Mouse (Mus musculus) erythroid progenitor cell, adult 5-6 weeks (primary cell): ENCODE measurements around the gene Mast4. TPM values are rescaled to one million over a fixed set of nuclear protein-coding genes. Genes with fewer than 3 reads are reported as not detected.

Experiments used
- ATAC-seq: replicated peaks from 2 replicates; pipeline ENCODE4 v1.8.0; 2016; ENCODE audit warnings: moderate number of reproducible peaks, mild to moderate bottlenecking, moderate TSS enrichment, inconsistent platforms; ENCODE audit not compliant: poor library complexity, low FRiP score, severe bottlenecking
- total RNA-seq, 2 experiments: library from RNA; stranded (forward) in 1 of 2; stranded (reverse) in 1 of 2; fragments of 150-400 nt in 1 of 2; fragments of 186-747, 209-891 nt in 1 of 2; gene quantifications; 2 replicates each; pipeline versions ENCODE4 v1.2.3 to v1.2.4; 2015 to 2017; ENCODE audit warnings: low replicate concordance in 2 of 2

Mast4 gene
- total RNA-seq, 2 experiments from 2014 or later = 2.5 to 5.5 TPM

GRCm38 (mm10) chr13:103014631-103015030, 319.7 kb downstream of the Mast4 start:
- no peak for ATAC-seq

GRCm38 (mm10) chr13:103014222-103014621, 320.1 kb downstream of the Mast4 start:
- no peak for ATAC-seq

- ATAC-seq = no peak
Measured at GRCm38 (mm10) chr13:103005227-103005626, 329.1 kb downstream of the Mast4 start.

DNA sequence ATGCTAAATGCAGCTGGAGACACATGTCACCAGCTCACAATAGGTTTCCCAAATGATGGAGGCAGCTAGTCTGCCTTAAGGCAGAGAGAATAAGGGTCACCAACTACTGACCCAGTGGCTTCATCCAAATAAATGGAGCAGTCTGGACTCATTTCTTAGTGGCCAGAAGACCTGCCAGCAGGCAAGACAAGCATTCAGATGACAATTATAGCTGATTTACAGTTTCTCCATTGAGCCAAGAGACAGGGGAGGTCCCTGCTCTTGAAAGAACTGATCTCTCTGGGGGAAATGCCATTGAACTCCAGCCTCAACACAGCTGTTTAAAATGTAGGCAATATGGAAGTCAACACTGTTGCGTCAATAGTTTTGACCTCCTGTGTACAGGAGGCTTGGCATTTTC, 332.5 kb downstream of the Mast4 start:
- no peak for ATAC-seq

DNA sequence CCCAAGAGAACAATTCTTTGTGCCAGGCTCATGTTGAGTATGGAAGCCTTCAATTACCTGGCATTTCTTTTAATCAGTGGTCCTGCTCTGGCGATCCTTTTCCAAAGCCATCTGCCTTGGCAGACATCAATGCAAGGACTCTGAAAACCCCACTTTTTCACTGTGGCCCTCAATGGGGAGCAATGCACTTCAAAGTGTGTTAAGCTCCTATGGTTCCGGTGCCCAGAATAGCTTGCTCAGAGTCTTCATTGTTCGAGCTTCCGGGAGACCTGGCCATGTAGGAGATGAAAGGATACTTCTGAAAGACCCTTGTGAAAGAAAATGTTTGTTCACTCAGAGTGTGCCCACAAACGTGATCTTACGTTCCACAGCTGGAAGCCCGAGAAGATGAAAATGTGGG, 333.4 kb downstream of the Mast4 start:
- ATAC-seq = no peak

GRCm38 (mm10) chr13:102994098-102994497, 340.2 kb downstream of the Mast4 start:
- no peak for ATAC-seq

- no peak for ATAC-seq
Measured at GRCm38 (mm10) chr13:102992680-102993423, 341.4 kb downstream of the Mast4 start.

DNA sequence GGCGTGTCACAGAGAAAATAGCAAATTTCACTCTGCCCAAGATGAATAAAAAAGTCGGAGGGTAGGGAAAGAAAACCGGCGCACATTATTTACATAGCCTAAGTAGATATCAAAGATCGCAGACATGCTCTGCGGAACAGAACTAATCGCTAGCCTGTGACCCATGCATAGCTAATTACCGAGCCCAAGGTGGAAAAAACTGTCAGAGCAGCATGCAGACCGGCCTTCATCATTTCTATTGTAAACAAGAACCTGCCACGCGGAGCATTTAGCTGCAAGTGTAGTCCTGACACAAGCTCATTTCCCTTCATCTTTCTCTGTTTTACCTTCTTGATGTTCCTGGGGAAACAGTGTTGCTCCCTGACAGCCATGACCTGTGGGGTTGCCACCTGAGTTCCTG, 342.4 kb downstream of the Mast4 start:
- no peak for ATAC-seq

- no peak for ATAC-seq
Measured at GRCm38 (mm10) chr13:102991196-102991595, 343.1 kb downstream of the Mast4 start.

DNA sequence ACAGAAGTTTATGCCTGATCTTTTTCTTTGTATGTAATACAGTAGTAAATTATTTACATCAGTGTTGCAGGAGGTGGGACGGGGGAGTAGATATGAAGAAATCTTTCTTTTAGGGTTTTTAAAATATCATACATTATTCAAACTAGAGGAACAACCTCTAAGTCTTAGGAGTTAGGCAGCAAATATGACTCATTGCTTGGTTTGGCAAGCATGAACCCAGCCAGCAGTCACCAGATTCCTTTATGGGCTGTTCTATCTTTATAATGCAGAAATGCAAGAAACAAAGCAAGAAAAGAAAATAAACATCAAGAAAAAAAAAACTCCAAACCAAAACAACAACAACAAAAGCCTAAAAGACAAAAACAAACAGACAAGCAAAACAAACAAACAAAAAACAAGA, 344.2 kb downstream of the Mast4 start:
- no peak for ATAC-seq

- ATAC-seq = no peak
Measured at GRCm38 (mm10) chr13:102989616-102990015, 344.7 kb downstream of the Mast4 start.

GRCm38 (mm10) chr13:102988976-102989375, 345.3 kb downstream of the Mast4 start:
- ATAC-seq = no peak

GRCm38 (mm10) chr13:102988251-102988895, 345.9 kb downstream of the Mast4 start:
- ATAC-seq = no peak

DNA sequence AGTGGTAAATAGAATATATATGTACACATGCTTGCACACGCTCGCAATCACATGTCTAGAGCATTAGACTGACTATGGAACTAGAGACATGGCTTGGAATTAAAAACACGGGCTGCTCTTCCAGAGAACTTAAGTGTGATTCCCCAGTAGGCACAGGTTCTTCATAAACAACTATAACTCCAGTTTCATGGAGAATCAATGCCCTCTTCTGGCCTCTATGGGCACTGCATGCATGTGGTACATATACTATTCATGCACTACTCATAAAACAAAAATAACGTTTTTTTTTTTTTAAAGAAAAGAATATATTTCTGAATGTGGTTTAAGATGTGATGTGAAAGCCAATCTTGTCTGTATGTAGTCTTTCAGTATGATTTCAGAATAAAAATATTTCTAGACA, 349.7 kb downstream of the Mast4 start:
- no peak for ATAC-seq

DNA sequence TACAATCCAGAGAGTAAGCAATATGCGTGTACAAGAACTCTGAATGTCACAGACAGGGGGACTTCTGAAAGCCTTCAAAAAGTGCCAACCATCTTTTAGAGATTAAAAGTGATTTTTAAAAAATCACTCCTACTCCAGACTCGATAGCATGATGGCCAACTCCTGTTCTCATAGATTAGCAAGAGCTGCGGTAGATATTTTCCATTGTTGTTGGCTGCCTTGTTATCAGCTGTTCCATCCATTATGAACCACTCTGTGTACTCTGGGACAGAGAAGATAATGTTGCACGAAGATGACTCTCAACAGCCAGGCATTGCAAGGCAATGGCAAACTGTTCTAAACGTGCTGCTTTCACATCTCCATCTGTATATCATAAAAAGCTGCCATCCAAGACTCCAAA, 360.4 kb downstream of the Mast4 start:
- no peak for ATAC-seq

- ATAC-seq = no peak
Measured at GRCm38 (mm10) chr13:102963471-102963870, 370.8 kb downstream of the Mast4 start.

- ATAC-seq = no peak
Measured at GRCm38 (mm10) chr13:102958273-102959270, 375.7 kb downstream of the Mast4 start.

GRCm38 (mm10) chr13:102957508-102958272, 376.6 kb downstream of the Mast4 start:
- no peak for ATAC-seq

GRCm38 (mm10) chr13:102955506-102955905, 378.8 kb downstream of the Mast4 start:
- ATAC-seq = no peak

GRCm38 (mm10) chr13:102949756-102950155, 384.5 kb downstream of the Mast4 start:
- no peak for ATAC-seq
